Mouse (Mus musculus): ENCODE data around the gene Sema4g. TPM values are rescaled to one million over a fixed set of nuclear protein-coding genes. Genes with fewer than 3 reads are reported as not detected.

The Sema4g gene
- polyA plus RNA-seq, 1 experiment from 2014 or later, result 7.1 TPM

DNA sequence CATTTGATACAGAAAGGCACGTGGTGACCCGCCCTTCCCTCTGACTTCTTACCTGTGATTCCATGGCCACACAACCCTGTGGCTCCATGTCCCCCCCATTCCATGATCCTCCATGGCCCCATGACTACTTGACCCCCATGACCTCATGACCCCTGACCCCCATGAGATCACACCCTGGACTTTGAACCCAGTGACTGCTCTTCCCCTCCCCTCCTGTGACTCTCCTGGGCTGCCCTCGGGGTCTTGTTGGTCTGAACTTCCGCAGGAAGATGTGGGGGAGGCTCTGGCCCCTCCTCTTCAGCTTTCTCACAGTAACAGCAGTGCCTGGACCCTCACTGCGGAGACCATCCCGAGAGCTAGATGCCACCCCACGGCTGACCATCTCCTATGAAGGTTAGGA, 3.3 kb downstream of the Sema4g start:
- Histone ChIP-seq H3K27me3 (ENCODE audit: control insufficient read depth, insufficient read depth, low read length) (0 out of 2 replicates have a peak, but pooled peaks cover 2% of the 10 kb centered on the region), H3K4me1 (replicated peaks; ENCODE audit: control insufficient read depth, insufficient read depth, low read length) (peaks cover 18% of the 10 kb centered on the region), H3K27ac (ENCODE audit: low read depth, low read length) (no peak overlapping the region), H3K4me3 (ENCODE audit: low read depth, low read length) (no peak overlapping the region), H3K36me3 (ENCODE audit: control insufficient read depth, insufficient read depth, low read length) (no peaks in the 10 kb centered on the region), H3K4me2 (ENCODE audit: low read depth, low read length, severe bottlenecking) (no peak overlapping the region), H3K9me3 (ENCODE audit: control insufficient read depth, low read length) (no peaks in the 10 kb centered on the region), H3K9ac (ENCODE audit: low read length) (no peak overlapping the region)
- DNase-seq (ENCODE audit: low spot score), result no peak
- no peak for ATAC-seq (replicated peaks; ENCODE audit: low FRiP score)
- WGBS, result 65% methylated on average over 7 of the region's 7 CpGs

GRCm38 (mm10) chr19:44992712-44993111, 3.8 kb downstream of the Sema4g start:
- H3K36me3 ChIP-seq (ENCODE audit: control insufficient read depth, insufficient read depth, low read length), result no peaks in the 10 kb centered on the region
- H3K9ac ChIP-seq (ENCODE audit: low read length), result no peak overlapping the region
- WGBS, result 62% methylated on average over 7 of the region's 7 CpGs
- H3K4me1 ChIP-seq (replicated peaks; ENCODE audit: control insufficient read depth, insufficient read depth, low read length), result peaks cover 18% of the 10 kb centered on the region
- H3K27ac ChIP-seq (ENCODE audit: low read depth, low read length), result no peak overlapping the region
- ATAC-seq (replicated peaks; ENCODE audit: low FRiP score) (no peak), DNase-seq (ENCODE audit: low spot score) (no peak)
- H3K9me3 ChIP-seq (ENCODE audit: control insufficient read depth, low read length), result no peaks in the 10 kb centered on the region
- H3K4me3 ChIP-seq (ENCODE audit: low read depth, low read length), result no peak overlapping the region
- H3K4me2 ChIP-seq (ENCODE audit: low read depth, low read length, severe bottlenecking), result no peak overlapping the region
- 0 out of 2 replicates have a peak, but pooled peaks cover 2% of the 10 kb centered on the region for H3K27me3 ChIP-seq (ENCODE audit: control insufficient read depth, insufficient read depth, low read length)

DNA sequence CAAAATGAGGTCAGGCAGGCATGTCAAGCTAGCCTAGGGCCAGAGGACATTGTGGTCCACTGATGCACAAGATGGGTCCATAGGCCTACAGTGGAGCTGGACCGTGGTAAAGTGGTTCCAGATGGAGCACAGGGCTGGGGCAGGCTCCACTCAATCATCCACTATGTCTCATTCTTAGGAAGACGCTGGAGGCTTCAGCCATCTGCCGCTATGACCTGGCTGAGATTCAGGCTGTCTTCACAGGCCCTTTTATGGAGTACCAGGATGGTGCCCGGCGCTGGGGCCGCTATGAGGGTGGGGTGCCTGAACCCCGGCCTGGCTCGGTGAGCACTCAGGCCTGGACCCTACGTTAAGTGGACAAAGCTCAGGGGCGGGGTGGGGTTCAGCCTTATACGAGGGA, 8.9 kb downstream of the Sema4g start:
- Histone ChIP-seq H3K4me1 (replicated peaks; ENCODE audit: control insufficient read depth, insufficient read depth, low read length) (no peaks in the 10 kb centered on the region), H3K4me2 (ENCODE audit: low read depth, low read length, severe bottlenecking) (no peak overlapping the region), H3K9me3 (ENCODE audit: control insufficient read depth, low read length) (no peaks in the 10 kb centered on the region), H3K9ac (ENCODE audit: low read length) (no peak overlapping the region), H3K27ac (ENCODE audit: low read depth, low read length) (no peak overlapping the region), H3K4me3 (ENCODE audit: low read depth, low read length) (no peak overlapping the region), H3K36me3 (ENCODE audit: control insufficient read depth, insufficient read depth, low read length) (no peaks in the 10 kb centered on the region), H3K27me3 (ENCODE audit: control insufficient read depth, insufficient read depth, low read length) (no peaks in the 10 kb centered on the region)
- ATAC-seq (replicated peaks; ENCODE audit: low FRiP score), result no peak
- 89% methylated on average over 11 of the region's 11 CpGs for WGBS
- DNase-seq (ENCODE audit: low spot score), result no peak

- H3K36me3 ChIP-seq (ENCODE audit: control insufficient read depth, insufficient read depth, low read length), result no peaks in the 10 kb centered on the region; the same call in 1 of the 2 replicates
- H3K4me2 ChIP-seq (ENCODE audit: low read depth, low read length, severe bottlenecking), result no peak overlapping the region
- ATAC-seq (replicated peaks; ENCODE audit: low FRiP score), result no peak
- no peaks in the 10 kb centered on the region for H3K27me3 ChIP-seq (ENCODE audit: control insufficient read depth, insufficient read depth, low read length)
- no peaks in the 10 kb centered on the region for H3K4me1 ChIP-seq (replicated peaks; ENCODE audit: control insufficient read depth, insufficient read depth, low read length)
- H3K9ac ChIP-seq (ENCODE audit: low read length), result no peak overlapping the region
- no peak overlapping the region for H3K4me3 ChIP-seq (ENCODE audit: low read depth, low read length)
- no peak overlapping the region for H3K27ac ChIP-seq (ENCODE audit: low read depth, low read length)
- 89% methylated on average over 8 of the region's 8 CpGs for WGBS
- no peaks in the 10 kb centered on the region for H3K9me3 ChIP-seq (ENCODE audit: control insufficient read depth, low read length)
- DNase-seq (ENCODE audit: low spot score), result no peak
Measured at GRCm38 (mm10) chr19:44999647-45000046, 10.7 kb downstream of the Sema4g start.

GRCm38 (mm10) chr19:45002301-45002700, 13.4 kb downstream of the Sema4g start:
- Histone ChIP-seq H3K9me3 (ENCODE audit: control insufficient read depth, low read length) (no peaks in the 10 kb centered on the region), H3K4me2 (ENCODE audit: low read depth, low read length, severe bottlenecking) (no peak overlapping the region), H3K9ac (ENCODE audit: low read length) (no peak overlapping the region), H3K36me3 (ENCODE audit: control insufficient read depth, insufficient read depth, low read length) (no peaks in the 10 kb centered on the region; the same call in 1 of the 2 replicates), H3K4me1 (replicated peaks; ENCODE audit: control insufficient read depth, insufficient read depth, low read length) (peaks cover 7% of the 10 kb centered on the region), H3K4me3 (ENCODE audit: low read depth, low read length) (no peak overlapping the region), H3K27ac (ENCODE audit: low read depth, low read length) (no peak overlapping the region), H3K27me3 (ENCODE audit: control insufficient read depth, insufficient read depth, low read length) (no peaks in the 10 kb centered on the region)
- WGBS, result 65% methylated on average over 3 of the region's 3 CpGs
- ATAC-seq (replicated peaks; ENCODE audit: low FRiP score), result no peak
- DNase-seq (ENCODE audit: low spot score), result no peak

DNA sequence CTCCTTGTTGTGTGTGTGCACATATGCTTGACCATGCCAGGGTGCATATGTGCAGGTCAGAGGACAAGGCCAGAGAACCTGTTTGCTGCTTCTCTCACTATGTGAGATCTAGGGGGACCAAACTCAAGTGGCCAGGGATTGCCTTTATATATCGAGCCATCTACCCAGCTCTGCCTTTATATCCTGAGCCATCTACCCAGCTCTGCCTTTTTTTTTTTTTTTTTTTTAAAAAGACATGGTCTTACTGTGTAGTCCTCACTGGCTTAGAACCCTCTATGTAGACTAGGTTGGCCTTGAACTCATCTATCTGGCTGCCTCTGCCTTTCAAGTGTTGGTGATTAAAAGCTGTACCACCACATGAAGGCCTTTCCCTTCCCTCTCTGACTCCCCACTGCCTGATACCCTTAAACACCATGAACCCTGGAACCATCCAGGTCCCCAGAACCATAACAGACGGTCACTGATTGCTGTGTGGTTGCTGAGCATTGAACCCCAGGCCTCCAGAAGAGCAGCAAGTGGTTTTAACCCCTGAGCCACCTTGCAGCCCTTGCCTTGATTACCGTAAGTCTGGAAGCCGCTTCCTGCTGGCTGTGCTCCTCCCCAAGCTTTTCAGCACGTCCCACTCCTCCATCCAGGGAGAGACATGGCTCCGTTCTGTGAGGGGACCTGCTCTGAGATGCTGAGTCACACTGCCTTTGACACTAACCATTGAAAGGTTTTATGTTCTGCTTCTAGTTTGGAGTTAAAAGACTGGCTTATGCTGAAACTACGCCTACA, 15.0 kb downstream of the Sema4g start:
- H3K27ac ChIP-seq (ENCODE audit: low read depth, low read length), result no peak overlapping the region
- no peak overlapping the region for H3K4me2 ChIP-seq (ENCODE audit: low read depth, low read length, severe bottlenecking)
- no peaks in the 10 kb centered on the region for H3K9me3 ChIP-seq (ENCODE audit: control insufficient read depth, low read length)
- no peak overlapping the region for H3K4me3 ChIP-seq (ENCODE audit: low read depth, low read length)
- no peak overlapping the region for H3K9ac ChIP-seq (ENCODE audit: low read length)
- no peaks in the 10 kb centered on the region; the same call in 1 of the 2 replicates for H3K36me3 ChIP-seq (ENCODE audit: control insufficient read depth, insufficient read depth, low read length)
- ATAC-seq (replicated peaks; ENCODE audit: low FRiP score) (no peak), DNase-seq (ENCODE audit: low spot score) (no peak)
- H3K4me1 ChIP-seq (replicated peaks; ENCODE audit: control insufficient read depth, insufficient read depth, low read length), result peaks cover 9% of the 10 kb centered on the region
- no peaks in the 10 kb centered on the region for H3K27me3 ChIP-seq (ENCODE audit: control insufficient read depth, insufficient read depth, low read length)
- WGBS, result 84% methylated on average over 7 of the region's 7 CpGs

DNA sequence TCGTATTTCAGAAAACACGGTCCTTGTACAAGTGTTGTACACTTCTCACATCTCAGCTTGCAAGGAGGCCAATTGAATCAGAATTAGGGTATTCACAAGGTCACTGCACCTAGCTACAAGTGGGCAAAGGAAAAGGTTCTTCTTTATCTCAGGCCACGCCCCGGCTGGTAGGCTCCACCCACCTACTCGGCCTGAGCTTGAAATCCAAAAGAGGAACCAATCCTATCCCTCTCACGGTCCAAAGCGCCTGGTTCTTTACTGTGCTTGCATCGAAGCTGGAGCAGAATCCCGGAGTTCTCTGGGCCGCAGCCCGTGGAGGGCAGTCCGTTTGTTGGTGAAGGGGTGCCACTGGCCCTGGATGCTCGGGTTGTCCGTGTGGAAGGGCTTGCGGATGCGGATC, 16.5 kb downstream of the Sema4g start, which contains the start of gene Twnk:
TSS of gene Twnk (plus strand) at position 220 of the 400 bp plus-strand sequence.
- Histone ChIP-seq H3K4me2 (ENCODE audit: low read depth, low read length, severe bottlenecking) (peak within 1 kb of the TSS; percentile 86), H3K9me3 (ENCODE audit: control insufficient read depth, low read length) (no peaks in the 10 kb centered on the region), H3K36me3 (ENCODE audit: control insufficient read depth, insufficient read depth, low read length) (no peaks in the 10 kb centered on the region; the same call in 1 of the 2 replicates), H3K27ac (ENCODE audit: low read depth, low read length) (peak within 1 kb of the TSS; percentile 53; the same call in 1 of the 2 replicates), H3K27me3 (ENCODE audit: control insufficient read depth, insufficient read depth, low read length) (no peaks in the 10 kb centered on the region), H3K4me3 (ENCODE audit: low read depth, low read length) (peak within 1 kb of the TSS; percentile 93), H3K9ac (ENCODE audit: low read length) (peak within 1 kb of the TSS; percentile 78), H3K4me1 (replicated peaks; ENCODE audit: control insufficient read depth, insufficient read depth, low read length) (peaks cover 9% of the 10 kb centered on the region)
- no peak for DNase-seq (ENCODE audit: low spot score)
- no peak for ATAC-seq (replicated peaks; ENCODE audit: low FRiP score)
- WGBS, result 10% methylated on average over 16 of the region's 16 CpGs

- WGBS, result under 1% methylated on average over 82 of the region's 82 CpGs
- ATAC-seq (replicated peaks; ENCODE audit: low FRiP score), result peak; percentile 90
- H3K36me3 ChIP-seq (ENCODE audit: control insufficient read depth, insufficient read depth, low read length), result no peaks in the 10 kb centered on the region; the same call in 1 of the 2 replicates
Measured at GRCm38 (mm10) chr19:45005957-45006712, 17.2 kb downstream of the Sema4g start, which contains the start of gene Mrpl43. TSS of gene Mrpl43 (minus strand) at chr19:45006442.

More at GRCm38 (mm10) chr19:45005957-45006712, 17.2 kb downstream of the Sema4g start, which contains the start of gene Mrpl43:
- peak; percentile 96 for DNase-seq (ENCODE audit: low spot score)
- Histone ChIP-seq H3K27ac (ENCODE audit: low read depth, low read length) (peak within 1 kb of the TSS; percentile 53; the same call in 1 of the 2 replicates), H3K9me3 (ENCODE audit: control insufficient read depth, low read length) (no peaks in the 10 kb centered on the region), H3K4me3 (ENCODE audit: low read depth, low read length) (peak within 1 kb of the TSS; percentile 93), H3K27me3 (ENCODE audit: control insufficient read depth, insufficient read depth, low read length) (no peaks in the 10 kb centered on the region), H3K4me2 (ENCODE audit: low read depth, low read length, severe bottlenecking) (peak within 1 kb of the TSS; percentile 86), H3K4me1 (replicated peaks; ENCODE audit: control insufficient read depth, insufficient read depth, low read length) (peaks cover 9% of the 10 kb centered on the region), H3K9ac (ENCODE audit: low read length) (peak within 1 kb of the TSS; percentile 78)
